Mouse (Mus musculus): Measurements from ENCODE around the gene Jmjd6.

DNA sequence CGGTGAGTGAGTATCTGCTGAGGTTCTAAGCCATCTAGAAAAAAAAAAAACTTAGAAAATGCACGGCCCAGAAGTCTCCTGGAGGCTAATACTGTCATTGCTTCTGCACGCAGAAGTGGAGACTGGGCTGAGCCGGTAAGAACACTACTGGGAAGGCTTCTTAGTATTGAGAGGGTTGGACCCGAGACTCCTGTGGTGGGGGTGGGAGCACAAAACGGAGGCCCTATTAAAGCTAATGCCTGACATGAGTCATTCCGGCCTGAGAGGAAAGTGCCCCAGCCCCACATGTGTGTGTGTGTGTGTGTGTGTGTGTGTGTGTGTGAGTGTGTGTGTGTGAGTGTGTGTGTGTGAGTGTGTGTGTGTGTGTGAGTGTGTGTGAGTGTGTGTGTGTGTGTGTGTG, 36.1 kb downstream of the Jmjd6 start:
- TF ChIP-seq CTCF (IDR thresholded peaks at IDR 0.05; ENCODE audit: insufficient read depth, low read length) (no peak), POLR2A (IDR thresholded peaks at IDR 0.05; ENCODE audit: borderline replicate concordance, extremely low read depth, low read depth, low read length) (no peak)
